In the genomic region with DNA sequence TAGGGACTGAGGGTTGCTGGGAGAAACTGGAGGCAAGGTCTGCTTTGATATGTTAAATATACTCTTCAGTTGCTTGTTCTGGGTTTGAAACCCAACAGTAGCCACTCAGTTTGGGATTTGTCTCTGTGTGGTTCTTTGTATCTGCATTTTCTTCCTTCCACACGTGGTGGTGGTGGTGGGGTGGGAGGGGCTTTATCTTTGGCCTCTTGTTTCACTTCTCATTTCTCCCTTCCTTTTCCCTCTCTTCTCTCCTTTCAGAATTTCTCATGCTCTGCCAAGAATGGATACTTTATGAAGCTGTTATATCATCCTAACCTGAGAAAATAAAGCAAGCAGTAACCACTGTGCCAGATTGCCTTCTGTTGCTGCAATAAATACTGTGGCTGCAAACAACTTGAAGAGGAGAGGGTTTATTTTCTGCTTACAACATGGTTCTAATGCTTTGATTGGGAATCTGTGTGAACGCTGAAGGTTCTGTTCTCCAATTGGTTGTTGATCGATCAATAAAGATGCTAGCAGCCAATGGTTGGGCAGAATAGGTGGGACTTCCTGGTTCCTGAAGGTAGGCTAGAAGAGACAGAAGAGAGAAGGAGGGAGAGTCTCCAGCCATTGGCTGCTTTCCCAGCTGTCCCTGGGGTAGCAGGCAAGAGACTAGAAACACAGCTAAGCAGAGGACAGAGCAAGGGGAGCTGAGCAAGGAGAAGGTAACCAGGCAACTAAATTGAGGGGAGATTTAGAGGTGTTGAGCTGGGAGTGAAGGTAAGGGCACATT, we compare ENCODE assay signal across 10 mouse cellular contexts.
DNase-seq lines count a peak whose midpoint lies in the region; ATAC-seq lines count a peak whose summit lies in the region.
"Had no signal": no experiment of that assay in that cellular context is flagged by ENCODE, and none has a peak within 500 bp of the region (broad histone marks: within the 10 kb centered on the region; RNA-seq: fewer than 3 reads in every experiment).

No protein-coding gene starts in this region.

- no peaks in the 10 kb centered on the region for H3K36me3 ChIP-seq in embryonic facial prominence, embryonic 12.5 days
- H3K36me3 ChIP-seq in embryonic facial prominence, embryonic 10.5 days (replicated peaks): no peaks in the 10 kb centered on the region
- H3K36me3 ChIP-seq in liver, embryonic 16.5 days (ENCODE audit: control insufficient read depth, insufficient read depth): no peaks in the 10 kb centered on the region
- H3K36me3 ChIP-seq in forebrain, embryonic 11.5 days (ENCODE audit: control insufficient read depth, insufficient read depth, low read length): no peaks in the 10 kb centered on the region
- H3K36me3 ChIP-seq: stomach, embryonic 15.5 days had no signal

- H3K4me3 ChIP-seq in embryonic facial prominence, embryonic 12.5 days: no peak overlapping the region
- no peak overlapping the region for H3K4me3 ChIP-seq in embryonic facial prominence, embryonic 10.5 days
- H3K4me3 ChIP-seq in liver, embryonic 16.5 days (ENCODE audit: low read depth, low read length): peak overlapping the region; percentile 19; the same call in 1 of the 2 replicates
- no peak overlapping the region for H3K4me3 ChIP-seq in forebrain, embryonic 11.5 days (ENCODE audit: low read depth, low read length)
- H3K4me3 ChIP-seq: stomach, embryonic 15.5 days had no signal

- ATAC-seq in embryonic facial prominence, embryonic 12.5 days (ENCODE audit: insufficient number of reproducible peaks, insufficient read depth, low FRiP score, low TSS enrichment): 0 out of 2 replicates have a peak, but pooled peaks have one; percentile 35
- 0 out of 2 replicates have a peak, but pooled peaks have one; percentile 32 for ATAC-seq in liver, embryonic 16.5 days (ENCODE audit: low read depth)
- ATAC-seq in forebrain, embryonic 11.5 days (replicated peaks; ENCODE audit: low FRiP score): no peak
- ATAC-seq: Patski had no signal

- no peaks in the 10 kb centered on the region for H3K4me1 ChIP-seq in embryonic facial prominence, embryonic 12.5 days
- H3K4me1 ChIP-seq in embryonic facial prominence, embryonic 10.5 days: no peaks in the 10 kb centered on the region
- H3K4me1 ChIP-seq in liver, embryonic 16.5 days (ENCODE audit: control insufficient read depth, low read depth, low read length): no peaks in the 10 kb centered on the region
- no peaks in the 10 kb centered on the region for H3K4me1 ChIP-seq in forebrain, embryonic 11.5 days (replicated peaks; ENCODE audit: control insufficient read depth, insufficient read depth, low read length)
- H3K4me1 ChIP-seq: stomach, embryonic 15.5 days had no signal

- DNase-seq in embryonic facial prominence, embryonic 10.5 days (ENCODE audit: low spot score): no peak
- peak; percentile 59 for DNase-seq in 3134 (ENCODE audit: extremely low read depth, insufficient read length, low spot score)
- peak; percentile 65 for DNase-seq in adrenal gland, postnatal 14 days
- DNase-seq in gastrocnemius, postnatal 25 days: peak; percentile 14
- DNase-seq in spleen, adult 18-20 months: peak; percentile 46 to 68
- no peak for DNase-seq in forebrain, embryonic 11.5 days (ENCODE audit: low spot score)

- H3K27me3 ChIP-seq in embryonic facial prominence, embryonic 12.5 days: no peaks in the 10 kb centered on the region
- no peaks in the 10 kb centered on the region for H3K27me3 ChIP-seq in embryonic facial prominence, embryonic 10.5 days (replicated peaks; ENCODE audit: low read depth, poor library complexity, severe bottlenecking)
- no peaks in the 10 kb centered on the region for H3K27me3 ChIP-seq in liver, embryonic 16.5 days (ENCODE audit: control insufficient read depth, insufficient read depth, low read depth, low read length)
- no peaks in the 10 kb centered on the region for H3K27me3 ChIP-seq in forebrain, embryonic 11.5 days (ENCODE audit: control insufficient read depth, insufficient read depth, low read length)
- H3K27me3 ChIP-seq: stomach, embryonic 15.5 days had no signal

- no peak overlapping the region for H3K4me2 ChIP-seq in embryonic facial prominence, embryonic 12.5 days (replicated peaks)
- H3K4me2 ChIP-seq in liver, embryonic 16.5 days (ENCODE audit: low read depth, low read length): peak overlapping the region; percentile 16; the same call in 1 of the 2 replicates
- H3K4me2 ChIP-seq in forebrain, embryonic 11.5 days (ENCODE audit: low read depth, low read length, severe bottlenecking): no peak overlapping the region
- H3K4me2 ChIP-seq: stomach, embryonic 15.5 days had no signal

- no peak overlapping the region for H3K27ac ChIP-seq in embryonic facial prominence, embryonic 12.5 days
- no peak overlapping the region for H3K27ac ChIP-seq in embryonic facial prominence, embryonic 10.5 days (replicated peaks)
- no peak overlapping the region; the same call in 1 of the 2 replicates for H3K27ac ChIP-seq in liver, embryonic 16.5 days (ENCODE audit: low read length)
- no peak overlapping the region for H3K27ac ChIP-seq in forebrain, embryonic 11.5 days (ENCODE audit: low read depth, low read length)
- H3K27ac ChIP-seq: stomach, embryonic 15.5 days had no signal

- no peak overlapping the region for H3K9ac ChIP-seq in embryonic facial prominence, embryonic 12.5 days
- H3K9ac ChIP-seq in liver, embryonic 16.5 days (ENCODE audit: low read depth, low read length): no peak overlapping the region
- no peak overlapping the region for H3K9ac ChIP-seq in forebrain, embryonic 11.5 days (ENCODE audit: low read length)
- H3K9ac ChIP-seq: stomach, embryonic 15.5 days had no signal

- no peaks in the 10 kb centered on the region for H3K9me3 ChIP-seq in embryonic facial prominence, embryonic 12.5 days
- no peaks in the 10 kb centered on the region for H3K9me3 ChIP-seq in embryonic facial prominence, embryonic 10.5 days
- H3K9me3 ChIP-seq in liver, embryonic 16.5 days (replicated peaks; ENCODE audit: control insufficient read depth, low read length): no peaks in the 10 kb centered on the region
- H3K9me3 ChIP-seq in forebrain, embryonic 11.5 days (ENCODE audit: control insufficient read depth, low read length): no peaks in the 10 kb centered on the region
- H3K9me3 ChIP-seq: stomach, embryonic 15.5 days had no signal

- 75% methylated on average over 3 of the region's 3 CpGs for WGBS in embryonic facial prominence, embryonic 12.5 days
- WGBS in embryonic facial prominence, embryonic 10.5 days: 74% methylated on average over 3 of the region's 3 CpGs
- WGBS in liver, embryonic 16.5 days (ENCODE audit: insufficient replicate concordance): 35% methylated on average over 3 of the region's 3 CpGs
- 73% methylated on average over 3 of the region's 3 CpGs for WGBS in forebrain, embryonic 11.5 days

Comparison
In these comparisons a context has a peak if more than half of its experiments do, and no peak if none do; other contexts are left out.
1. DNase-seq: peak in 3134 (single experiment), adrenal gland, postnatal 14 days (single experiment), gastrocnemius, postnatal 25 days (single experiment) and spleen, adult 18-20 months (2 of 2); none in embryonic facial prominence, embryonic 10.5 days (single experiment) and forebrain, embryonic 11.5 days (single experiment).